Mouse (Mus musculus): Measurements from ENCODE around the gene Dnase1l3. TPM values are rescaled to one million over a fixed set of nuclear protein-coding genes. Genes with fewer than 3 reads are reported as not detected.

The Dnase1l3 gene
- polyA plus RNA-seq, 2 experiments = 0.68 to 2.1 TPM

DNA sequence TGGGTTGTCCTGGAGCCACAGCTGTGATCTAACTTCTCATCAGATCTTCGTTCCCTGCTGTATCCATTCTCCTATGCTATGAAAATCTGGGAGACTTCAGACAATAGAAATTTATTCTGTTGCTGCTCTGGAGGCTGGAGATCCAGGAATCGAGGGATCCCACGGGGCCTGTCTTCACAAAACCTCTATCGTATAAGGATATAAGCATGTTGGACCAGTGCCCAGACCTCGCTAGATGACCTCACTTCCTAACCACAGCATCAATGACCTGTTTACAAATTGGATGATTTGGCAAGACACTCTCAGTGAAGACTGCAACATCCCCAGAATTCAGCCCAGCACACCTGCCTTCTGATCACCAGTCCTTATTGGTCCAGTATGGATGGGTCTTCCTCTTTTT is 32.7 kb downstream of the Dnase1l3 start:
- Histone ChIP-seq H3K9ac (replicated peaks) (no peak overlapping the region), H3K4me3 (ENCODE audit: insufficient read depth in 1 of 2, low read depth in 2 of 2, low read length in 2 of 2) (no peak overlapping the region), H3K4me1 (replicated peaks; ENCODE audit: control insufficient read depth in 2 of 2, insufficient read depth in 2 of 2, low read length in 1 of 2) (no peaks in the 10 kb centered on the region), H3K27me3 (ENCODE audit: control insufficient read depth, insufficient read depth, low read length) (no peaks in the 10 kb centered on the region), H3K9me3 (ENCODE audit: control insufficient read depth, low read length) (no peaks in the 10 kb centered on the region), H3K36me3 (replicated peaks; ENCODE audit: control insufficient read depth, insufficient read depth, low read depth) (no peaks in the 10 kb centered on the region), H3K4me2 (ENCODE audit: low read depth) (no peak overlapping the region), H3K27ac (no peak overlapping the region)
- WGBS (ENCODE audit: insufficient replicate concordance) = 52% methylated on average over 5 of the region's 5 CpGs
- DNase-seq (ENCODE audit: low read depth in 3 of 3, low spot score in 3 of 3) = no peak
- no peak for TF ChIP-seq EP300 (IDR thresholded peaks at IDR 0.05; ENCODE audit: low read depth)
- TF ChIP-seq CTCF (IDR thresholded peaks at IDR 0.05; ENCODE audit: low read depth) = no peak
- no peak for ATAC-seq (ENCODE audit: insufficient read depth)

DNA sequence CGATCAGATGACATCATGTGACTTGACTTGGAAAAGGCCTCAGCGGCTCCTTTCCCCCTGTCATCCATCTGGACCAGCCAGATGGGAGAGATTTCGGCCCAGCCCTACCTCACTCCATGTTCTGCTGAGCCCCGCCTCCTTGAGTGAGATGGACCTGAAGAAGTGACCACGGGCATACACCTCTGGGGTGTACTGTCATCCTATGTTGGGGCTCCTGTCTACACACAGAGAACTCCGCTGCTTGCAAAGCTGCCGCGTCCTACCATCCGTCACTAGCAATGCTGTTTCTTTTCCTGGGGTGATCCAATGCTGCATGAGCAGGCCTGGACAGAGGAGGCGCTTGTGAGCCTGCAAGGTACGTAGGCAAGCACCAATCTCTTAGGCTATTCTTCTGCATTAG is 33.8 kb downstream of the Dnase1l3 start:
- no peak overlapping the region for H3K27ac ChIP-seq
- no peaks in the 10 kb centered on the region for H3K36me3 ChIP-seq (replicated peaks; ENCODE audit: control insufficient read depth, insufficient read depth, low read depth)
- no peak overlapping the region for H3K4me2 ChIP-seq (ENCODE audit: low read depth)
- TF ChIP-seq CTCF (IDR thresholded peaks at IDR 0.05; ENCODE audit: low read depth) (peak; percentile 49), EP300 (IDR thresholded peaks at IDR 0.05; ENCODE audit: low read depth) (no peak)
- H3K4me1 ChIP-seq (replicated peaks; ENCODE audit: control insufficient read depth in 2 of 2, insufficient read depth in 2 of 2, low read length in 1 of 2) = no peaks in the 10 kb centered on the region
- ATAC-seq (ENCODE audit: insufficient read depth) = no peak
- 53% methylated on average over 11 of the region's 11 CpGs for WGBS (ENCODE audit: insufficient replicate concordance)
- no peaks in the 10 kb centered on the region for H3K27me3 ChIP-seq (ENCODE audit: control insufficient read depth, insufficient read depth, low read length)
- H3K4me3 ChIP-seq (ENCODE audit: insufficient read depth in 1 of 2, low read depth in 2 of 2, low read length in 2 of 2) = no peak overlapping the region
- no peak overlapping the region for H3K9ac ChIP-seq (replicated peaks)
- DNase-seq (ENCODE audit: low read depth in 3 of 3, low spot score in 3 of 3) = no peak
- H3K9me3 ChIP-seq (ENCODE audit: control insufficient read depth, low read length) = no peaks in the 10 kb centered on the region

DNA sequence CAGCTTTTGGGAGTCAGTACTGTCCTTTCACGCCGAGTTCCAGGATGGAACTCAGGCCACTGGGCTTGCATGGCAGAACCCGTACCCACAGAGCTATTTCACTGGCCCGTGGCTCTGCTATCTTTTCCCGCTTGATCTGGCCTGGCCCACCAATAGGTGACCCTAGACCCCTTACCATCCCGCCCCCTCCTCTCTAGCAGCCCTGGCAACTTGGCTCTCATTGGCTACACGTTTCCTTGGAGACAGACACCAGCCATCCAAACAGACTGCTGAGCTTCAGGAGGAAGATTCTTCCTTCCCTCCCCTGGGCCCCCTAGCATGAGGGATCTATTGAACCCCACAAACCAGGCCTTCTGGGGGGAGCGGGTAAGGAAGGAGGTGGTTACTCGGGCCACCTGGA is 37.3 kb downstream of the Dnase1l3 start, which contains the start of gene Gm45521:
TSS of gene Gm45521 (plus strand) at position 240 of the 400 bp plus-strand sequence.
- DNase-seq (ENCODE audit: low read depth in 3 of 3, low spot score in 3 of 3) (no peak), ATAC-seq (ENCODE audit: insufficient read depth) (no peak)
- Histone ChIP-seq H3K4me3 (ENCODE audit: insufficient read depth in 1 of 2, low read depth in 2 of 2, low read length in 2 of 2) (no peak within 1 kb of the TSS), H3K36me3 (replicated peaks; ENCODE audit: control insufficient read depth, insufficient read depth, low read depth) (no peaks in the 10 kb centered on the region), H3K27me3 (ENCODE audit: control insufficient read depth, insufficient read depth, low read length) (no peaks in the 10 kb centered on the region), H3K4me1 (replicated peaks; ENCODE audit: control insufficient read depth in 2 of 2, insufficient read depth in 2 of 2, low read length in 1 of 2) (peaks cover 0 to 8% of the 10 kb centered on the region in 2 experiments; a peak in 2 of 4 replicates), H3K4me2 (ENCODE audit: low read depth) (no peak within 1 kb of the TSS), H3K27ac (no peak within 1 kb of the TSS), H3K9me3 (ENCODE audit: control insufficient read depth, low read length) (no peaks in the 10 kb centered on the region), H3K9ac (replicated peaks) (no peak within 1 kb of the TSS)
- 58% methylated on average over 9 of the region's 9 CpGs for WGBS (ENCODE audit: insufficient replicate concordance)
- TF ChIP-seq CTCF (IDR thresholded peaks at IDR 0.05; ENCODE audit: low read depth) (no peak), EP300 (IDR thresholded peaks at IDR 0.05; ENCODE audit: low read depth) (no peak)

DNA sequence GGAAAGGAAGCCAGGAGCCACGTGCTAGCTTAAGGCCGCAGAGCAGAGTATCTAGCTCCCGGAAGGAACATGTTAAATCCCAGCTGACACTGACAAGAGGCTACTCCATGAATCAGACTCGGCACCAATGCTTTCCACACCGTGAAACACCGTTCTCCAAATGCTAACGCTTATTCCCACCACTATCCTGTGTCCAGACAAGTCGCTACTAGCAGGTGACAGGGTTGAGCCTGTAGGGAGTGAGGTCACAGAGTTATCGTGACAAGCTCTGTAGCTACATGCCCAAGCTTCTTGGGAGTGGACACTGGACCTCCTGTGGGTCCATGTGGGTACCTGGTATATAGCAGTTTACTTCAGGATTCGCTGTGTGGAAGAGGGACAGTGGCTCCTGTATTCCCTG is 37.9 kb downstream of the Dnase1l3 start:
- 68% methylated on average over 10 of the region's 10 CpGs for WGBS (ENCODE audit: insufficient replicate concordance)
- Histone ChIP-seq H3K4me2 (ENCODE audit: low read depth) (no peak overlapping the region), H3K36me3 (replicated peaks; ENCODE audit: control insufficient read depth, insufficient read depth, low read depth) (no peaks in the 10 kb centered on the region), H3K4me3 (ENCODE audit: insufficient read depth in 1 of 2, low read depth in 2 of 2, low read length in 2 of 2) (no peak overlapping the region), H3K9ac (replicated peaks) (no peak overlapping the region), H3K27me3 (ENCODE audit: control insufficient read depth, insufficient read depth, low read length) (no peaks in the 10 kb centered on the region), H3K9me3 (ENCODE audit: control insufficient read depth, low read length) (no peaks in the 10 kb centered on the region), H3K4me1 (replicated peaks; ENCODE audit: control insufficient read depth in 2 of 2, insufficient read depth in 2 of 2, low read length in 1 of 2) (peaks cover 0 to 8% of the 10 kb centered on the region in 2 experiments; a peak in 2 of 4 replicates), H3K27ac (no peak overlapping the region)
- ATAC-seq (ENCODE audit: insufficient read depth) (no peak), DNase-seq (ENCODE audit: low read depth in 3 of 3, low spot score in 3 of 3) (no peak)
- TF ChIP-seq CTCF (IDR thresholded peaks at IDR 0.05; ENCODE audit: low read depth) (no peak), EP300 (IDR thresholded peaks at IDR 0.05; ENCODE audit: low read depth) (no peak)

DNA sequence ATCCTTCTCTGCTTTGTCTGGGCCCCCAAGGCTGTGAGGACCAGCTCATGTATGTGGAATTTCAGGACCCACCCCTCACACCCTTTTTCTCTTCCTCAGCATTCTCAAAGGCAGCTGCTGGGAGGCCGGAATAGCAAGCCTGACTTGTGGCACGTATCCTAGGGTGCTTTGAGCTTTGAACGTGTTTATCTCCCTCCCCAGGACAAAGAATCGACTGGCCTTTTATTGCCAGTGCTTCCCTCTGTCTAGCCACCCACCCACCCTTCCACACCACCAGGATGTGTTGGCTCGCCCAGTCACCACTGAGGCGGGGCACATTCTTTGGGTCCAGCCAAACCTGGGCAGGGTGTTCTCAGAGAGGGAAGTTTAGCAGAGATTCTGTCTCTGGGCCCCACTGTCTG is 40.3 kb downstream of the Dnase1l3 start:
- ATAC-seq (ENCODE audit: insufficient read depth) = no peak
- 40% methylated on average over 6 of the region's 6 CpGs for WGBS (ENCODE audit: insufficient replicate concordance)

More for the DNA sequence above, 40.3 kb downstream of the Dnase1l3 start:
- Histone ChIP-seq H3K4me2 (ENCODE audit: low read depth) (no peak overlapping the region), H3K27ac (no peak overlapping the region), H3K9me3 (ENCODE audit: control insufficient read depth, low read length) (no peaks in the 10 kb centered on the region), H3K27me3 (ENCODE audit: control insufficient read depth, insufficient read depth, low read length) (no peaks in the 10 kb centered on the region), H3K9ac (replicated peaks) (no peak overlapping the region), H3K4me1 (replicated peaks; ENCODE audit: control insufficient read depth in 2 of 2, insufficient read depth in 2 of 2, low read length in 1 of 2) (peaks cover 0 to 8% of the 10 kb centered on the region in 2 experiments; a peak in 2 of 4 replicates), H3K4me3 (ENCODE audit: insufficient read depth in 1 of 2, low read depth in 2 of 2, low read length in 2 of 2) (no peak overlapping the region), H3K36me3 (replicated peaks; ENCODE audit: control insufficient read depth, insufficient read depth, low read depth) (no peaks in the 10 kb centered on the region)
- no peak for TF ChIP-seq EP300 (IDR thresholded peaks at IDR 0.05; ENCODE audit: low read depth)
- no peak for TF ChIP-seq CTCF (IDR thresholded peaks at IDR 0.05; ENCODE audit: low read depth)
- no peak for DNase-seq (ENCODE audit: low read depth in 3 of 3, low spot score in 3 of 3)
